Mouse (Mus musculus): ENCODE results near the gene Atp6v0d1. TPM values are rescaled to one million over a fixed set of nuclear protein-coding genes. Genes with fewer than 3 reads are reported as not detected.
"Not testable (repeated sequence)": the region's sequence is repeated elsewhere in the genome, so short reads cannot be mapped to it uniquely, and the experiment has no call there.

Atp6v0d1 gene
- polyA plus RNA-seq, 1 experiment from 2014 or later = 119 TPM

GRCm38 (mm10) chr8:105566703-105567595, 1.1 kb upstream of the Atp6v0d1 start:
- Histone ChIP-seq H3K4me1 (replicated peaks) (peaks cover 37% of the 10 kb centered on the region), H3K27me3 (ENCODE audit: insufficient read depth, poor library complexity, severe bottlenecking) (peaks cover 11% of the 10 kb centered on the region), H3K4me3 (peak overlapping the region; percentile 94), H3K27ac (peak overlapping the region; percentile 89), H3K36me3 (no peaks in the 10 kb centered on the region), H3K9me3 (no peaks in the 10 kb centered on the region)
- DNase-seq (ENCODE audit: low spot score) = no peak
- WGBS = 26% methylated on average over 27 of the region's 27 CpGs

- Histone ChIP-seq H3K36me3 (no peaks in the 10 kb centered on the region), H3K4me3 (peak overlapping the region; percentile 94), H3K27me3 (ENCODE audit: insufficient read depth, poor library complexity, severe bottlenecking) (peaks cover 11% of the 10 kb centered on the region), H3K9me3 (no peaks in the 10 kb centered on the region), H3K4me1 (replicated peaks) (peaks cover 37% of the 10 kb centered on the region), H3K27ac (peak overlapping the region; percentile 89)
- whole genome bisulfite sequencing = under 1% methylated on average over 31 of the region's 31 CpGs
- no peak for DNase-seq (ENCODE audit: low spot score)
Observed at GRCm38 (mm10) chr8:105565401-105565881, 406 bp downstream of the Atp6v0d1 start.

GRCm38 (mm10) chr8:105564573-105565229, 1.1 kb downstream of the Atp6v0d1 start:
- peaks cover 37% of the 10 kb centered on the region for H3K4me1 ChIP-seq (replicated peaks)
- peak overlapping the region; percentile 94 for H3K4me3 ChIP-seq
- H3K9me3 ChIP-seq; DNase-seq (ENCODE audit: low spot score); H3K27ac ChIP-seq; H3K36me3 ChIP-seq: not testable (repeated sequence)
- H3K27me3 ChIP-seq (ENCODE audit: insufficient read depth, poor library complexity, severe bottlenecking) = peaks cover 11% of the 10 kb centered on the region
- 88% methylated on average over 9 of the region's 9 CpGs for WGBS

GRCm38 (mm10) chr8:105563871-105564270, 2.0 kb downstream of the Atp6v0d1 start:
- Histone ChIP-seq H3K4me1 (replicated peaks) (peaks cover 37% of the 10 kb centered on the region), H3K27me3 (ENCODE audit: insufficient read depth, poor library complexity, severe bottlenecking) (peaks cover 11% of the 10 kb centered on the region), H3K27ac (no peak overlapping the region), H3K4me3 (no peak overlapping the region), H3K36me3 (no peaks in the 10 kb centered on the region), H3K9me3 (no peaks in the 10 kb centered on the region)
- no peak for DNase-seq (ENCODE audit: low spot score)
- 89% methylated on average over 1 of the region's 1 CpGs for WGBS

GRCm38 (mm10) chr8:105562863-105563262, 3.0 kb downstream of the Atp6v0d1 start:
- Histone ChIP-seq H3K4me3 (no peak overlapping the region), H3K27ac (no peak overlapping the region), H3K27me3 (ENCODE audit: insufficient read depth, poor library complexity, severe bottlenecking) (peaks cover 7% of the 10 kb centered on the region), H3K4me1 (replicated peaks) (peaks cover 37% of the 10 kb centered on the region), H3K36me3 (no peaks in the 10 kb centered on the region; the same call in 1 of the 2 replicates), H3K9me3 (no peaks in the 10 kb centered on the region)
- no peak for DNase-seq (ENCODE audit: low spot score)
- WGBS = 91% methylated on average over 3 of the region's 3 CpGs

GRCm38 (mm10) chr8:105555230-105555629, 10.6 kb downstream of the Atp6v0d1 start:
- Histone ChIP-seq H3K36me3 (peaks cover 1% of the 10 kb centered on the region), H3K4me3 (no peak overlapping the region), H3K27ac (no peak overlapping the region), H3K9me3 (no peaks in the 10 kb centered on the region), H3K4me1 (replicated peaks) (no peaks in the 10 kb centered on the region; the same call in 1 of the 2 replicates), H3K27me3 (ENCODE audit: insufficient read depth, poor library complexity, severe bottlenecking) (no peaks in the 10 kb centered on the region)
- no peak for DNase-seq (ENCODE audit: low spot score)
- WGBS = 63% methylated on average over 3 of the region's 3 CpGs

- H3K36me3 ChIP-seq = peaks cover 5% of the 10 kb centered on the region
- no peak overlapping the region for H3K4me3 ChIP-seq
- H3K4me1 ChIP-seq (replicated peaks) = no peaks in the 10 kb centered on the region; the same call in 1 of the 2 replicates
- DNase-seq (ENCODE audit: low spot score) = peak; percentile 44
- H3K9me3 ChIP-seq = no peaks in the 10 kb centered on the region
- H3K27me3 ChIP-seq (ENCODE audit: insufficient read depth, poor library complexity, severe bottlenecking) = no peaks in the 10 kb centered on the region
- no peak overlapping the region for H3K27ac ChIP-seq
Observed at GRCm38 (mm10) chr8:105554087-105554486, 11.8 kb downstream of the Atp6v0d1 start.

- Histone ChIP-seq H3K4me1 (replicated peaks) (no peaks in the 10 kb centered on the region; the same call in 1 of the 2 replicates), H3K36me3 (peaks cover 5% of the 10 kb centered on the region; the same call in 1 of the 2 replicates)
- WGBS = 94% methylated on average over 1 of the region's 1 CpGs
Observed at GRCm38 (mm10) chr8:105552824-105553223, 13.0 kb downstream of the Atp6v0d1 start.

GRCm38 (mm10) chr8:105552032-105552431, 13.8 kb downstream of the Atp6v0d1 start:
- no peaks in the 10 kb centered on the region for H3K27me3 ChIP-seq (ENCODE audit: insufficient read depth, poor library complexity, severe bottlenecking)
- DNase-seq (ENCODE audit: low spot score) = no peak
- H3K27ac ChIP-seq = no peak overlapping the region
- no peaks in the 10 kb centered on the region; the same call in 1 of the 2 replicates for H3K4me1 ChIP-seq (replicated peaks)
- 95% methylated on average over 2 of the region's 2 CpGs for WGBS
- no peak overlapping the region for H3K4me3 ChIP-seq
- H3K9me3 ChIP-seq = no peaks in the 10 kb centered on the region
- peaks cover 5% of the 10 kb centered on the region; the same call in 1 of the 2 replicates for H3K36me3 ChIP-seq

More at GRCm38 (mm10) chr8:105552824-105553223, 13.0 kb downstream of the Atp6v0d1 start:
- Histone ChIP-seq H3K27ac (no peak overlapping the region), H3K27me3 (ENCODE audit: insufficient read depth, poor library complexity, severe bottlenecking) (no peaks in the 10 kb centered on the region), H3K4me3 (no peak overlapping the region), H3K9me3 (no peaks in the 10 kb centered on the region)
- DNase-seq (ENCODE audit: low spot score) = no peak

GRCm38 (mm10) chr8:105550083-105550482, 15.8 kb downstream of the Atp6v0d1 start:
- Histone ChIP-seq H3K36me3 (peaks cover 5% of the 10 kb centered on the region; the same call in 1 of the 2 replicates), H3K27ac (no peak overlapping the region), H3K4me1 (replicated peaks) (peaks cover 9% of the 10 kb centered on the region), H3K27me3 (ENCODE audit: insufficient read depth, poor library complexity, severe bottlenecking) (no peaks in the 10 kb centered on the region), H3K9me3 (no peaks in the 10 kb centered on the region), H3K4me3 (no peak overlapping the region)
- DNase-seq (ENCODE audit: low spot score) = no peak
- WGBS = 81% methylated on average over 2 of the region's 2 CpGs

- H3K27me3 ChIP-seq (ENCODE audit: insufficient read depth, poor library complexity, severe bottlenecking) = no peaks in the 10 kb centered on the region
- H3K4me1 ChIP-seq (replicated peaks) = peaks cover 15% of the 10 kb centered on the region
- H3K27ac ChIP-seq = no peak overlapping the region
- WGBS = 95% methylated on average over 1 of the region's 1 CpGs
- no peak overlapping the region for H3K4me3 ChIP-seq
- no peaks in the 10 kb centered on the region for H3K9me3 ChIP-seq
- DNase-seq (ENCODE audit: low spot score) = no peak
- peaks cover 5% of the 10 kb centered on the region; the same call in 1 of the 2 replicates for H3K36me3 ChIP-seq
Observed at GRCm38 (mm10) chr8:105549506-105549905, 16.3 kb downstream of the Atp6v0d1 start.

GRCm38 (mm10) chr8:105546384-105547350, 19.2 kb downstream of the Atp6v0d1 start:
- Histone ChIP-seq H3K4me3 (no peak overlapping the region), H3K36me3 (peaks cover 11% of the 10 kb centered on the region), H3K9me3 (no peaks in the 10 kb centered on the region), H3K4me1 (replicated peaks) (peaks cover 22% of the 10 kb centered on the region), H3K27me3 (ENCODE audit: insufficient read depth, poor library complexity, severe bottlenecking) (no peaks in the 10 kb centered on the region), H3K27ac (no peak overlapping the region)
- DNase-seq (ENCODE audit: low spot score) = no peak
- WGBS = 80% methylated on average over 6 of the region's 6 CpGs
